Mouse (Mus musculus) common myeloid progenitor, adult 5-6 weeks (primary cell): ENCODE measurements around the gene Agap1. TPM values are rescaled to one million over a fixed set of nuclear protein-coding genes. Genes with fewer than 3 reads are reported as not detected.

Source experiments
- ATAC-seq: replicated peaks from 2 replicates; pipeline ENCODE4 v1.8.0; 2016; ENCODE audit warnings: low read depth, mild to moderate bottlenecking, moderate TSS enrichment, inconsistent platforms; ENCODE audit not compliant: poor library complexity, severe bottlenecking
- total RNA-seq: library from RNA; stranded (forward); fragments of 200-1000, 187-1606 nt; gene quantifications from 2 replicates; pipeline ENCODE4 v1.2.3, GENCODE M21; 2017

The Agap1 gene
- total RNA-seq: 10.5 and 14.2 TPM in 2 replicates

DNA sequence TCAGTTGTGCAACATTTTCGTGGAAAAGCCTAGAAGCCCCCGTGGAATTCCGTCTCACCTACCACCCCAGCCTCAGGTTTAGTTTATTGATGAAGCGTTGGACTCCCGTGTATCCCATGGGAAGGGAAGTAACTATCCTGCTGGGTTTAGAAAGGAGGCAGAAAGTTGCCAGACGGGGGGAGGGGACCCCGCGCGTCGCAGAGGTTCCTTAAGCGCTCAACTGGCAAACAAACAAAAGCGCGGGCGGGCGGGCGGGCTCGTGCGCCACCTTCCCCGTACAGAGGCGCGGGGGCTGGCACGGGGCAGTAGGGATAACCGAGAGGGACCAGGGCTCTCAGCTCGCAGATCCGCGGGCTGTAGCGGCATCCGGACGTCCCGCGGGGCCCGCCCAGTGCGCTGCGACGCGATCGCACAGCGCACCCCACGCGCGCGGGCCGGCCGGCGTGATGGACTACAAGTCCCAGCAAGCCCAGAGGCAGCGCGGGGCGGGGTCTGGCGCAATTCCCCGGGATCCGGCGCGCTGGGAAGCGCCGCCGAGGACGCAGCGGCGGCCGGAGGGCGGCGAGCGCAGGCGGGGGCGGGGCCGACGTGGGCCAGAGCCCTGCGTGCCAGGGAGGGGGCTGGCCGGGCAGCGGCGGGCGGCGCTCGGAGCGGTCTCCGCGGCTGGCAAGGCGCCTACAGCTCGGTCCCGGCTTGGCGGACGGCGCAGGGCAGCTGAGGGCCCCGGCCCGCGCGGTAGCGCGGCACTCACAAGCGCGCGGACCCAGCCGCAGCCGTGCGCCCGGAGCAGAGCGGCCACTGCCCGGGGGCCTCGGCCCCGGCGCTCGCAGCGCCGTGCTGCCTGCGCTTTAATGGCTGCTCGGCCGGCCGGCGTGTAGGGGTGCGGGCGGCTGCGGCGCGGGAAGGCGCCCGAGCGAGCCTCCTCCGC is at the start of gene Agap1:
Gene Agap1, plus strand, starts transcription at position 611 of the 928 bp plus-strand sequence.
- ATAC-seq: peak; percentile 76

DNA sequence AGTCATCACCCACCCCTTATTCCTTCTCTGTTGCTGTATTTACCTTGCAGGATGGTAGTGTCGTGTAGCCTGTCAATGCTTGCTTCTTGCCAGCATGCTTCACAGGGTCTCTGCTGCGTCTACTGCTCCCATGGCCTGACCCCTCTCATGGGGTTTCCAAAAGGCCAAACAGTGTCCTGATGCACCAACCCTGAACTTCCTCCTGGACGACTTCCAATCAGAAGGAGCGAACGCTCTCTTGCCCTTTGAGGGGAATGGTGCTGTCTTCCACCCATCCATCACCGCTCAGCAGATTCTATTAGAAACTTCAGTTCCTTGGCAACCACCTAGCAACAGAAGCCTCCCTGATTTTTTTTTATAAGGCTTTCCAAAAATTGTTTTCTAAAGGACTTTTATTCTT is 48.6 kb upstream of the Agap1 start:
- ATAC-seq: no peak

DNA sequence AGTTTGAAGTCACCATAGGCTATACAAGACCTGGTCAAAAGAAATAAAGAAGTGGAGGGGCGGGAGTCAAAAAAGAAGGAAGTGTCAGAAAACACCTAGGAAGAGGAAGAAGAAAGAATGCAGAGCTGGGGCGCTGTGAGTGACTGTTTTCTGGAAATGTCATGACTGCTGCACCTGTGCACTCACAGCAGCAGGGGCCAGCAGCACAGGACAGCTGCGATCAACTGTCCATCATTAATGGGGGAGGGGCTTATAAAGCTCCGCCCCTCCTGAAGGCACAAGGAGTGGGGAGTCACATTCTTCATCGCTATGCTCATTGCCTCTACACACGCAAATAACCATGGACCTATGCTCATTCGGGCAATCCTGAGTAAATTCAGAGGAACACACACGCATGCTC is 46.6 kb upstream of the Agap1 start:
- no peak for ATAC-seq

DNA sequence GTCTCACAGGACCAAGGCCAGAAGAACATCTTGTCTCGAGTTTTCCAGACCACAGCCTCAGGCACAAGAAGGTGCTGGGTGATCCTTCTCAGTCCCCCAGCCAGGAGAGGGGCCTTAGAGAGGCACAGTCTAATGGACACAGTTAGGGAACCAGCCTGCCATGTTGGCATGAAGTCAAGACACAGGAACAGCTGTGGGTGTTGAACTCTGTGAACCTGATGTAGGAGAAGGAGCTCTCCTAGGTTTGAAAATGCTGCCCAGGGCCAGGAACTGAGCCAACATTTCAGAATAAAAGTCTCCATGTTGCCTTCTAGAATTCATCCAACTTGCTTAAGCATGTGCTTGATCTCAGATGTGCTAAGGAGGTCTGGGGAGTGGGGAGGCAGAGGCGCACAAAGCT is 41.5 kb upstream of the Agap1 start:
- no peak for ATAC-seq

DNA sequence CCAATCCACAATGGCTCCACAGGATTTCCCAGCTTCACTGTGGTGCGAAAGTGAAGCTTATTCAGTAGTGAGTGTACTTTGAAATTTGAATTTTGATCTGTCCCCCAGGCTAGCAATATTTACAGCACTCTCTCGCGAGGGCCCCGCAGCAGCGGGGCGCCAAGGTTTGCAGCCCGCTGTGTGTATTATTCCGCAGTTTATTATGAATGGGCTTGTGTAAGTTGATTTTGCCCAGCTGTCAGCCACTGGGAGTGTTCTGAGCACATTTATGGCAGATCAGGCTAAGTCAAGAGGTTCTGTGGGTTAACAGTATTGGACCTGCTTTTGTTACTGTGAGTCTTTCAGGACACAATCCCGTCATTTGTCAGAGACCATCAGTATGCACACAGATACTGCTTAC is 40.0 kb upstream of the Agap1 start:
- ATAC-seq: no peak

DNA sequence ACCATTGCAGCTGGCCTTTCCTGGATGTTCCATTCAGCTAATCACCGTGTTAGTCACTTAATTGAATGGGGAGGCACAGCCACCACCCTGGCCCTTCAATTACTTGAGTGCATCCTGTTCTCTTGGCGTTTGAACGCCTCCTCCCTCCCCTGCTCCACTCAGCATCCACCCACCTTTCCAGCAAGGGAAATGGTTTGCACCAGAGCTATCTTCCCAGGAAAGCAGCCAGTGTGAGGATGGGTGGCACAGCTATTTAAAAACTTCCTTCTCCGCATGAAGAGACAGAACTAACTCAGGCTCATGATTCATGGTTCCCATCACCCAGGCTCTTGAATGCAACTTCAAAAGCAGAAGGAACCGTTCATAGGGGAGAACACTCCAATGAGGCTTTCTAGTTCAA is 37.7 kb upstream of the Agap1 start:
- no peak for ATAC-seq

DNA sequence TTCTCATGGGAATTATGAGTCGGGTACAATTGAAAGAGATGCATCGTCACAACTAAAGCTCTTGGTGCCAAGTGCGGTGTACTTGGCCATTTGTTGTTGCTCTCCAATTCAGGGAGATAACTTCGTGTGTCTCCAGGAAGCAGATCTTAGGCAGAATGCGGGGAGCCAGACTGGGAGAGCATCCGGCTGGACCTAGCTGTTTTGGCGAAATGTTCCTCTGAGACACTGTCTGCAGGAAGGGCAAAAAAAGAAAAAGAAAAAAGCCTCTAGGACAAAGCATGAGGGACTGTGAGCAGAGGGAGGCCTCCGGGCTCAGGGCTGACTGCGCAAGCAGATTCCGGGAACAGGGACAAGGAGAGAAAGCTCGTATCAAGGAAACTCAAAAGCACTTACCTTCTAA is 34.0 kb upstream of the Agap1 start:
- no peak for ATAC-seq

DNA sequence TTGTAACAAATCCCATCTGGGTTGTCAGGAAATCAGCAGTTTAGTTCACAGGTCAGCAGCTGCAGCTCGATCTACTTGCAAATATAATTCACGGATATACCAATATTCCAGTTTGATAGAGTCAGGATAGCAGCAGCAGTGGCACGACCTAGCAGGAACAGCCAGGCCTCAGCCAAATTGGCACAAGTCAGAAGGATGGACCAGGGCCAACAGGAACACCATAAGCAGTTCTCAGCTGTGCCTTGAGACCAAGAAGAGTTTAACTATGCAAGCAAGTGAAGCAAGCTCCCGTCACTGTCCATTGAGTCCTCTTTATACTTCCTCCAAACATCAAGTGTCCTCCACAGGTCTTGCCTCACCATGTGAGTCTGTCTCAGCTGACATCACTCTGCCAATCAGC is 33.2 kb upstream of the Agap1 start:
- no peak for ATAC-seq

DNA sequence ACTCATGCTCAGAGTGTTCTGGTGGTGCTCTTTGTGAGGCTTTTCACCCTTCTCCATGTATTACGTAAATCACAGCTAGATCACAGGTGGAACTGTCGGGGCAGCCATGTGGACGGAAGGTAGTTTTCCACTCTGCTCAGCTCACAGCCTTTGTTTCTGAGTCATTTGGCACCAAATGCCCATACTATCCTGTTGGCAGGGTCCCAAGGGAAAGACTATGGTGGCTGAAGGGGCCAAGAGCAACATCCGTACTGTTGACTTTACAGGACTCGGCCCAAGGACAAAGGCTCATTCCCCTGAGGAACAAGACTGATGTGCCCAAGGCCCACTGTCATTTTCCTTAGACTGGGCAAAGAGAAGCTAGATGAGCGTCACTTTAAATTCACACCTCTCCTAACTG is 30.0 kb upstream of the Agap1 start:
- ATAC-seq: no peak

DNA sequence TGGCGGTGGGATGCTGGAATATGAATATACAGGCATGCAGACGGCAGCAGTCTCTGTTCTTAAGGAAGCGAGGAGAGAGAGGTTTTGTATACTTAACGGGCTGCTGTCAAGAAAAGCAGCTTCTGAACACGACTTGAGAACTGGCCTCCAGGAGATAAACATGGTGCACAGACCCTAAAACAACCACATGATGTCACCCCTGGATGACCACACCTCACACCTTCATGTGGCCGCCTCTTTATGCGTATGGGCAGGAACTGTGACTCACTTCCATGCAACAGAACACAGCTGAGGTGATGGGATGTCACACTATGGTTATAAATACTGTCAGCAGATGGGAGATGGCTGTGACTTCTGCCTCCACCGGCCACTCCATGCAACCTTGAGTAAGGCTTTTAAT is 28.5 kb upstream of the Agap1 start:
- no peak for ATAC-seq

DNA sequence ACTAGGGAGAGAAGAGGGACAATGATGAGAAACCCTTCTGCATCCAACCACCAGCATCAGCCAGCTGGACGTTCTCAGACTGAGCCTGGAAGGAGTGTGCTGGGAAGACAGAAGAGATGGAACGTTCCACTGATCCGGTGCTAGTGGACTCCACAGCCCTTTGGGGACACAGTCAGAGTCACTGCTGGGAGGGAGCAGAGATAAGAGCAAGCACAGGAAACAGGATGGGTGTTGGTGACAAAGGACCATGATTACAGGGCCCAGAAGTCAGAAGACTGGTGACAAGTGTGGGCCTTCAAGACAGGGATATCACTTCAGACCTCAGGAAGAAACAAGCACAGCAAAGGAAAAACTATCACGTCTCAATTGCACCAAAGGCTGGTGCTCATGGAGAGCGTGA is 25.9 kb upstream of the Agap1 start:
- peak; percentile 68 for ATAC-seq

DNA sequence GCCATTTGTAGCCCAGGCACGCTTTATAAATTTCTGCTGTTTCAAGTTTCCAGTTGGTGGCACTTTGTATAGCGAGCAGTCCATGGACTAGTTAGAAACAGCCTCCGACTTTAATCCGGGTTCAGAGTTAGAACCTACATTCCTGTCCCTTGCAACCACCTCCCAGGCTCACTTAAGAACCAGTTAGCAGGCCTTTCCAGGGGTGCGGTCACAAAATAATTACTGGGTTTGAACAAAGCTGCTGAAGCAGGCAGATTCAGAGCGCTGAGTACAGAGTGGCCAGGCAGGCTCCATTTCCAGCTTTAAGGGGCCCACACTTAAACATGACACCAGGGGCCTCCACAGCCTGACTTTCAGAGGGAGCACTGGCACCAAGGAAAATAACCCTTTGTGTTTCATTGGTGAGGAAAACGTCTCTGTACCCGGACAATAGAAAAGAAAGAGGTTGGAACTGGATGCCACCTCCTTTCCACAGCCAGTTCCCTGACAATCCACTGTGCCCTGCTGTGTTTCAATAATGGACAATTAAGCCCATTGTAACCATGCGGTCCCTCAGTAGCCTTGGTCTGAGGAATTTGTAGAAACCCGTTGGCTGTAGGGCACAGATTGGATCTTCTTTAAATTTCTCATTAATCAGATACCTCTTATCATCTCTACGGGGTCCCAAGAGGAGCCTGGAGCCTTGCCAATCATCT is 24.5 kb upstream of the Agap1 start:
- no peak for ATAC-seq

DNA sequence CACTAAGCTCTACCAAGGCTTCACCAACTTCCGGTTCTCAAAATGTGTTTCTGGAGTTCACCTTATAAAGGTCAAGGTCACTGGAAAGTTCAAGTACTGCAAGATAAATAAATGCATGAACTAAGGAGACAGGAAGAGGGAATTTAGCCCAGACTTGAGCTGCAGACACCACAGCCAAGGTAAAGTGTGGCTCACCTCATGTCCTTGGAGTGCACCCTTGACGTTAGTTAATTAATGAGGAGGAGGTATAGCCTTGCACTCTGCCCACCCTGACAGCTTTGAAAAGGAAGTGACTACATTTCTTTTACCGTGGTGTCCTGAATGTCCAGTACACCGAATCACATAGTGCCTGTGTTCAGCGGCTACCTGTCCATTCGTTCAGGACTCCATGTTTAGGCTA is 15.3 kb upstream of the Agap1 start:
- ATAC-seq: no peak

DNA sequence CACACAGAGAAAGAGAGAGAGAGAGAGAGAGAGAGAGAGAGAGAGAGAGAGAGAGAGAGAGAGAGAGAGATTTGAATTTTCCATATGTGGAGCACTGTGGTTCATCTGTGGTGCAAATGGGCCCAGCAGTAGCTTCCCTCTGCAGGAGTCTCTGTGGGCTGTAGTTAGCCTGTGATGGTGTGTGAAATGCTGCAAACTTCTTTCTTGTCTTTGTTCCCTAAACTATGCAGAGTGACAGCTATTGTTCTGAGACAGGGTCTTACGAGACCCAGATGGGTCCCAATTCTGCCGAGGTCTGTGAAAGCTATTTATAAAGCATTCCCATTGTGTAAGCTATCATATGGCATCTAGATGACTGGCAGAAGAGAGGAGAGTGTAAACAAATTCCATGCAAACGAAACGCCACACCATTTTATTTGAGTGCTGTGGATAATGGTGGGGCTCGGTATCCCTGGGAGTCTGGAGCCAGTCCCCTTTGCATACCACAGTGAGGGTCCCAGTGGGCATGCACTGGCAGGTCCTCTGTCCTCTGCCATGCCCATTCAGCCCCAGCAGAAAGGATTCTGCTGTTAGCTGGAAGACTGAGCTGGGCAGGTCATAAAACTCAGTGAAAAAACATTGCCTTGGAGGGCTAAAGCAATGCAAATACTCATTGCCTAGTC is 13.2 kb upstream of the Agap1 start:
- no peak for ATAC-seq

DNA sequence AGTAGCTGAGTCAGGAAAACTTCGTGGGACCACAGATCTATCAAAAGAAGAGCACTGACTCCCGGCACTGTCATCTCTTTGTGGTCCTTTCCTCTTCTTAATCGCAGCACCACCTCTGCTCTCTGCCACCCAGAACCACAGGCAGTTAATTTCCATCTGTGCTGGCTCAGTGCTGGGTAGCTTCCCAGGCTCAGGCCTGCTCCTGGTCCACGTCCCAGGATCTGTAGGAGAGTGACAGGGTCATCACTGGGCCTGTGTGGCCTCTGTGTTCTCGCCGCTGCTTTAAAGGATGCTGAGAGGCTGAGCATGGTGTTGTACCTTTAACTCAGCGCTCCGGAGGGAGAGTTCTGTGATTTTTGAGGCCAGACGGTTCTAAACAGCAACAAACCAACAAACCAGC is 11.1 kb upstream of the Agap1 start:
- no peak for ATAC-seq

DNA sequence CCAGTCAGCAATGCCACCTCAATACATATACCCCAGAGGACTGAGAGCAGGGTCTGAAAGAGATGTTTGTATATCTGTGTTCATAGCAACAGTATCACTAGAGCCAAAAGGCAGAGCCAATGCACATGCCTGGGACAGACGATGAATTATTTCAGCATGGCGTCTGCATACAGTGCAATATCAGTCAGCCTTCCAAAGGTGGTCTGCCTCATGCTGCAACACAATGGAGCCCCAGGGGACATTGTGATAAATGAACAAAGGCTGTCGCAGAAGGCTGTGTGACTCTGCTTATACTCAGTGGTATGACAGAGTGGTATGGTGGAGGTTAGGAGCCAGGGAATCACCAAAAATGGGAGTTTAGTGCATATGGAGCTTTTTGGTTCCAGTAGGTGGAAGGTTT is 10.6 kb upstream of the Agap1 start:
- ATAC-seq: no peak

DNA sequence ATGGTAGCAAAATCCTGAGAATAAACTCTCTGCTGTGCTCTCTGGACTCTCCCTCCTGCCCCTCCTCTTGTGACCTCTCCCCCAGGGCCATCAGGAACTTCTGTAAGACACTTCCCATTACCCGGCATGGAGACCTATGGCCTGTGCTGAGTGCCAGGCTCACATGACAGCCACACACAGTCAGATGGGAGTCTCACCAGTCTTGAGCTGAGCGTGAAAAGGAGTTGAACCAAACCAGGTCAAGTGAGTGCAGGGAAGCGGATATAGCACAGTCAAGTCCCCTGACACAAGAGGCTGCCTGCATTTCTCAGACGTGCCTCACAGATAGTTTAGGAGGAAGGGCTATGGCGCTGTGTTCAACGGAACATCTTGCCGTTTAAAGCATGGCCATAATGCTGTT is 4.5 kb upstream of the Agap1 start:
- no peak for ATAC-seq

DNA sequence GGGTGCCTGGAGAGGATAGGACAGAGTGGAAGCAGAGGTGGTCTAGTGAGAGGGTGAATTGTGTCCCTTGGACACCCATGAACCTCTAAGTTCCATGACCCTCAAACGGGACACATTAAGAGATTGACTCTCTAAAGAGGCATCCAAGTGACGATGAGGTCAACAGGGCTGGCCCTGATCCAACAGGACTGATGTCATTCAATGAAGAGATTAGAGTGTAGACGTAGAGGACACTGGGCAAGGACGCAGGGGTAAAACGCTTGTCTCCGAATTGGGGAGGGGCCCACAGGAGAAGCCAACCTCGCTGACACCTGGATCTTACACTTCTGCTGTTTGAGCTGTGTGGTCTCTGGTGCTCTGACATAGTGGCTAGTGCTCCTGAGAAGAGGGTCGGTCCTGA is 2.5 kb upstream of the Agap1 start:
- no peak for ATAC-seq

DNA sequence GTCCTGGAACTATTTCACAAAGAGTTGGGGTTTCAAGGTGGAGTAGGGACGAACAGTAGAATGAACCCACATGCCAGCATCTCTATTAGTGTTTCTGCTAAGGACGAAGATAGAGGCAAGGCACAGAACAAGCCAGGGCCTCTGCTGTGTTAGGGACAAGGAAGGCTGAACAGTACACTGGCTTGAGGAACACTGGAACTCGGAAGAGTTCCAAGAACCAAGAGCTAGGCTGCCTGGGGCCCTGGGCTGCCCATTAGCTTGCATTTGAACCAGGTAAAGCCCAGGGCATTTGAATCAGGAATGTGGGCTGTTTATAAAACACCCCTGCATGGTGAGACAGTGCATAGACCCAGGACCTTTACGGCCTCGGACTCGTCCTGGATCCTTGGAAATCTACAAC is 940 bp upstream of the Agap1 start:
- no peak for ATAC-seq

DNA sequence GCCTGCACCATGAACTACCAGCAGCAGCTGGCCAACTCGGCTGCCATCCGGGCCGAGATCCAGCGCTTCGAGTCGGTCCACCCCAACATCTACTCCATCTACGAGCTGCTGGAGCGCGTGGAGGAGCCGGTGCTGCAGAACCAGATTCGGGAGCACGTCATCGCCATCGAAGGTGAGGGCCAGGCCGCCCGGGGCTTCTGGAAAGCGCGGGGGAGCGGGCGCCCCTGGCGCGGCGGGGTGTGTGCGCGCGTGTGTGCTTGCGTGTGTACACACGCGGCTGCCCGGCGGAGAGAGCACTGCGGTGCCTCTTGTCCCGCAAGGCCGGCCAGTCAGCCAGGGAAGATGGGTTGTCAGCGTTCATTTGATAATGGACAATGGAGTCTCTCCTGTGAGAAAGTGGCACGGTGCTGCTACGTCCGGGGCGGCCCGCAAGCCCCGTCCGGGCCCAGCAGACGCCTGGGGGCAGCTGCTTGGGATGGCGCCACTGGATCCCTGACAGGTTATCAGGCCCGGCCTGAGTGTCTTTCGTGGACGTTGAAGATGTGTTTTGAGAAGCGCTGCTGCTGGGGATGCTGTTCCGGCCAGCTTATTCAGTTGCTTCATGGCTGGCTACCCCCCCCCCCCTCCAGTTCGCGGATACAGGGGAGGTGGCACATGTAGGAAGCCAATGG is 950 bp downstream of the Agap1 start:
- ATAC-seq: 0 out of 2 replicates have a peak, but pooled peaks have one; percentile 8

DNA sequence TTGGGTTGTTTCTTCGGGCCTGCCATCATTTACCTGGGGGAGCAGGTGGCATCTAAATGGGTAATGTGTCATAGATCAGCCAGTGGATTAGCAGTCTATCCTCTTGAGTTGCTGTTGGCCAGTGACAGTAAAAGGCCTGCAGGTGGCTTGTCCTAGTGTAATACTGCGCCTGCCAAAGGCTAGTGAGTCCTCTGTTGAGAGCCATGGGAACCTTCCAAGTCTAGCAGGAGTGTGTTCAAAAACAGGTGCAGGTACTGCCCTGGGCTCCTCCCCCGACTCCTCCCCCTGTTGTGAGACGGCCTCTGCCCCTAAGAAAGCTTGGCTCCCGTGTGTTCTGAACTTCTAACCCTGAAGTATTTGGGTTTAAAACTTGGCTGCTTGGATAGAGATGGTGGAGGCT is 1.9 kb downstream of the Agap1 start:
- no peak for ATAC-seq
